Mouse (Mus musculus) MEL-GATA-1-ER (cell line): Measurements from ENCODE around the gene Nxpe5.

Source experiments
- DNase-seq: peaks from one replicate; pipeline ENCODE4 v3.0.0-alpha.2; 2012; ENCODE audit warnings: low read depth; ENCODE audit errors: extremely low read depth

Nxpe5 gene

DNA sequence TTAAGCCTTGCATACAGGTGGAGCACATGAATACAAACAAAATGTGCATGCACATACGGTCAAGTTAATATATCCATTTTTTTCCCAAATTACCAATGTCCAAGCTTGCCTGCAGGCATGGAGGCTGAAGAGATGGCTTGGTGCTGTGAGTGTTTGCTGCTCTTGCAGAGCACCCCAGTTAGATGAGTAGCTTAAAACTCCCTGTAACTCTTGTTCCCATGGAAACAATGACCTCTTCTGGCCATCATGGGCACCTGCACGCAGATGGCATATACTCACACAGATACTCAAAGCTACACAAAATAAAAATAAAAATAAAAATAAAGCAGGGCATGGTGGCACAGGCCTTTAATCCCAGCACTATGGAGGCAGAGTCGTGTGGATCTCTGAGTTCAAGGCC, 27.4 kb downstream of the Nxpe5 start:
- DNase-seq: no peak

- DNase-seq: peak; percentile 96
Observed at GRCm38 (mm10) chr5:138255353-138256093, 29.8 kb downstream of the Nxpe5 start, which contains the start of gene Lamtor4. Gene Lamtor4, plus strand, starts transcription at chr5:138255482.

DNA sequence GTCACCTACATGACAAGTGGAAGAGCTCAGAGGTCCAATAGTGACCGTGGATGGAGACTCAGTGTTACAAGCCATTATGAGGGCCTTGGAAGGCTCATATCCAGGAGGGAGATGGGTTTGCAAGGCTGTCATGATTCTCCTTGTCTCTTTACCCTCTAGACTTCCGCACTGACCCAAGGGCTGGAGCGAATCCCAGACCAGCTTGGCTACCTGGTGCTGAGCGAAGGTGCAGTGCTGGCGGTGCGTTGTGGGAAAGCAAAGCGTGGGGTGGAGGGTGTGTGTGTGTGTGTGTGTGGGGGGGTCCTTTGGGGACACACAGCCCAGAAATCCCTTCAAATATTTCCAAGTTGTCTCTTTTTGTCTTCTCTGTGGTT, 30.4 kb downstream of the Nxpe5 start:
- no peak for DNase-seq

DNA sequence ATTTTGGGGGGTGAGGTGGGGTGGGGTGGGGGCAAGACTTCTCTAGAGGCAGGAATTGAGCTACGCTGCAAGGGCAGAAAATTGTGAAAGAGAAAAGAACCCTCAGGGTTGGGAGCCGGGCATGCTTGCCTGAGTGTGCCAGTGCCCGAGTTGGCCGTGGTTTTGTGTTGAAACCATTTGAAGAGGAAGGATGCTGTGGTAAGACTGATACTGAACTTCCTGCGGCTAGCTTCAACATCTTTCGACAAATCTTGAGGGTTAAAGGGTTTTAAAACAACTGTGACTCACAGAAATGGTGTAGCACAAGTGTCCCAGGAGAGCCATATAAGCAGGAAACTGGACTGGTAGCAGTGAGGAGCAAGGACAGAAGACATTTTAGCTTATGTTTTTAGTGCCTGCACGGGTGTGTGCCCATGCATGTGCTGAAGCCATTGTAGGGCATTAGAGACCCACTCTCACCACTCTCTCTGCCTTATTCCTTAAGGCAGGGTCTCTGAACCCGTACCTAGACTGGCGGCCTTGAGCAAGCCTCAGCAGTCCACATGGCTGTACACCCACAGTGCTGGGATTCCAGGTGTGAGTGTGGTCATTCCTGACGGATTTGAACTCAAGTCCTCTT, 31.4 kb downstream of the Nxpe5 start:
- DNase-seq: no peak

DNA sequence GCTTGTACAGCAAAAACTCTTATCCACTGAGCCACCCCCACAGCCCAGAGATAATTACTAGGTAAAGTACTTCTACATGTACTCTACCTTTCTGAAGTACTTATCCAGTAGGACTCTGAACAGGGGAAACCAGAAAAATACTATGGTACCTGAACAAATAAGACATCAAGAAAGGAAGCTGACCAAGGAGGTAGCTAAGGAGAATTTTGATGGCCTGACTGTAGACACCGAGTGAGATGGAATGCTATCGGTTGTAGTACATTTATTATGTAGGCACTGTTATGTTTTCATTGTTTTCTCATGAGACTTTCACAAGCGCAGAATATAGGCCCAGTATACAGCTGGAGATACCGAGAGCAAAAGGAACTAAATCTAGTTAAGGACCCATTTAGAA, 31.9 kb downstream of the Nxpe5 start:
- no peak for DNase-seq

- no peak for DNase-seq
Observed at GRCm38 (mm10) chr5:138258078-138258477, 32.4 kb downstream of the Nxpe5 start.

- DNase-seq: no peak
Observed at GRCm38 (mm10) chr5:138258542-138258941, 32.8 kb downstream of the Nxpe5 start.

- no peak for DNase-seq
Observed at GRCm38 (mm10) chr5:138258993-138259392, 33.3 kb downstream of the Nxpe5 start.

DNA sequence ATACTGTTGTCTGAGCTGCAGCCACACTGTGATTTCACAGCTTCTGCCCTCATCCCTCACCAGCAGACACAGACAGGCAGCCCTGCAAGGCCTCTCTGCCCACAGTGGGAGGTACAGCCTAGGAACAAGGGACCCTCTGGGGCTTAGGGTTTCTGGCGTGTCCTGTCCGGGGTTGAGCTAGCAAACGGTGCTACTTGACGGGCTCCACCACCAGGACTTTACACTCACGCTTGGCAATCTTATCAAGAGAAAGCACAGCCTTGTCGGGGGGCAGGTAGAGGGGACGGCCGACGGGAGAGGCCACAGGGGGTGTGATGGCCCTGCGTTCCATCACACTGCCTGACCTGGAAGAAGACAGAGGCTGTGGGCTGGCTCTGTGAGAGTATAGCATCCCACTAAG, 34.4 kb downstream of the Nxpe5 start:
- DNase-seq: no peak

DNA sequence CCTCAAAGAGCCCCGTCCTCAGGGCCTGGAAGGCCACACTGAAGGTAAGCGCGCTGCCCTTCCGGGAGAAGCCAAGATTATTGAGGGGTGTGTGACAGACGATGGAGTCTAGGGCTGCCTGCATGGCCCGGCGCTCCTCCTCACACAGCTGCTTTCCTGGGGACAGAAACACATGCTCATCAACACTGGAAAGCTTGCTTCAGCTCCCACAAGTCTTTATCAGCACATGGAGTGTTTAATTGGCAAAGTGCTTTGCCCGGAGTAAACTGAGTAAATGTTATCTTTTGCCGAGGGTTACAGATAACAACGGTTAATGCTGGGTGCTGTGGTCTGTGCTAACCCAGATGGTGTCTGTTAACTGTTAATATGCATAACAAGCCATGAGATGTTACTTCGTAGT, 35.1 kb downstream of the Nxpe5 start:
- DNase-seq: peak; percentile 65

DNA sequence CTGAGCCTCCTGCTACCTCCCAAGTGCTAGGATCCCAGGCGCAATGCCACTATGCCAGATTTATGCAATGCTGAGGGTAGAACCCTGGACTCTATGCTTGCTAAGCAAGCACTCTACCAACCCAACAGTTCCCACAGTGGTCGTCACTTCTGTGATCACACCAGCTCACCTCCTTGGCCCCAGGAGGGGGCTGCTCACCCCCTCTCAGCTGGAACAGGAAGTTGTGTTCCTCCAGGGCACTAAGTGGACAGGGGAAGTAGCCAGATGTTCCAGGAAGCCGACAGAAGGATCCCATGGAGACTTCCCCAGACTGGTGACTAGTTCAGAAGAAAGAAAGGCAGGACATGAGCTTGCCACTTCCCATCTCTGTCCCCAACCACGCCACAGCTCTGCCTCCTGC, 36.3 kb downstream of the Nxpe5 start:
- no peak for DNase-seq

DNA sequence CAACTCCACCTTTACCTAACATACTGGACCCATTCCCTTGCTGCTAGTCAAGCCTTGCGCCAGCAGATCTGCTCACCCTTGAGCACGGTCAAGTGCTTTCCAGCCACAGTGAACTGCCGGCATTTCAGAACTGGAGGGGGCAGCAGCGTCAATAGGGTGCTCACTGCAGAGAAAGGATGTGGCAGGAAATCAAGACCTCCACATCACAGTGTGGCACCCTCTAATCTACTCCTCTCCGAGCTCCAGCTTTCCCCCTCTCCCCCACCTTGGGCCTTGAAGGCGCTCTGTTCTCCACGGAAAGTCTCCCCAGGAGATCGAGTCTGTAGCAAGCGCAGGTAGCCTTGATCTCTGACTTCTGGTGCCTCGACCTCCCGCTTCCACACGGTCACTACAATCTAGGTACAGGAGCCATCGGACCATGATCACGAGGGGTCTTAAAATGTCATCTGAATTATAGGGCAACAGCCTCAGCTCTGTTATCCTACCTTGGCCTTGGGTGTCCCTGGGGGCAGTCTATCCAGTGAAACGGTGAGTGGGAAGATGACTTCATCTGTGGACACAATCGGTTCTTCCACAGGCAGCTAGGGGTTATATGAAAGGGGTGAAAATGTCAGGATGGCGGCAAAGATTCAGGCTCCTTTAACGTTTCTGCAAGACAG, 37.0 kb downstream of the Nxpe5 start:
- DNase-seq: no peak

DNA sequence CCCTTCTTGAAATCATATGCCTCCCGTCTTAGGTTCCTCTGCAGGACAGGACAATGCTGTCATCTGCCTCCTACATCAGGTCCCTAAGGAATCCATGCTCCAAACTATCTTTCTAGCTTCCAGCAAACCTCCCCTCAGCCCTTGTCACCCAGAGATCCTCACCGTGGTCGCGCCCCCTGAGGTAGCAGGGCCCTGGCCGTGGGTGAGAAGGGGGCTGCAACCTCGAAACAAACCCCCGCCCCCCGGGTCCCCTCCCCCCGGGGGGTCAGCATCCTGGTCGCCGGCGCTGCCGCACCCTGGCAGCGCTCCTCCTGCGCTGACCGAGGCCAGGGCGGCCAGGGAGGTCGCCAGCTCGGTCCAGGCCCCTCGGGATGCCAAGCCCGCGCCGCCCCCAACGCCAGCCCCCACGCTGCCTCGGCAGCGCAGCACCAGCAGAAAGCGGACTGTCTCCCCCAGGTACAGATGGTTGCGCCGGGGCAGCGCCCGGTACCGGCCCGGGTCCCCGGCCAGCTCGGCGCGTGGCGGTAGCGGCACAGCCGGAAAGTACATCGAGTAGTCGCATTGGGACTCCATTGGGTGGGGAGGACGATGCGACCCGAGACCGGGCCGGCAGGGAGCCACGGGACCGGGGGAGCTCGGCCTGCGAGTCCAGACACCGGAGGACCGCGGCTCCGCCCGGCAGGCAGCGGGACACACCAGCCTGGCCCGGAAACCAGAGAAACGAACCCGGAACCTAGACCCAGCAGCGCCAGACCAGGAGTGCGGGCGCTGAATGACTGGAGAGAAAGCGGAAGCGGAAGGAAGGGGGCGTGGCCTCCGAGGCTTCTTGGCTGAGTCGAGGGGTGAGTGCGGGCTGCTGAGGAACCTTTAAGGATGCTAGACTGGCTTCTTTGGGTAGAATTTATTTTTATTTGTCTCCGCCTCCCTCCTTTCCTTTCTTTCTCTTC, 37.8 kb downstream of the Nxpe5 start, which contains the start of gene BC037034:
Gene BC037034, minus strand, starts transcription at position 774 of the 947 bp plus-strand sequence.
- DNase-seq: peak; percentile 85

DNA sequence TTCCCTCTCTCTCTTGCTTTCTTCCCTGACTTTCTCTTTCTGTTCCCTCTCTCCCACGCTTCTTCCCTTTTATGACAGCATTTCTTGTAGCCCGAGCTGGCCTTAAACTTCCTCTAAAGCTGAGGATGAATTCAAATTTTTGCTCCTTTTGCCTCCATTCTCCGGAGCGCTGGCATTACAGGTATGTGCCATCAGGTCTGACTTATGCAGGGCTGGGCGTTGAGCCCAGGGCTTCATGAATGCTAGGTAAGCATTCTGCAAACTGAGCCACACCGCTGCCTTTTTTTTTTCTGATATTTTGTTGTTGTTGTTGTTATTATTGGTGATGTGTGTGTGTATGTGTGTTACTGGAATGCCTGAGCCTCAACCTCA, 38.5 kb downstream of the Nxpe5 start:
- DNase-seq: no peak

- no peak for DNase-seq
Observed at GRCm38 (mm10) chr5:138265712-138266111, 40.0 kb downstream of the Nxpe5 start.

GRCm38 (mm10) chr5:138267114-138267513, 41.4 kb downstream of the Nxpe5 start:
- DNase-seq: no peak

GRCm38 (mm10) chr5:138268980-138269379, 43.3 kb downstream of the Nxpe5 start:
- no peak for DNase-seq

GRCm38 (mm10) chr5:138271232-138271631, 45.5 kb downstream of the Nxpe5 start:
- DNase-seq: no peak

- no peak for DNase-seq
Observed at GRCm38 (mm10) chr5:138272409-138272923, 46.8 kb downstream of the Nxpe5 start, which contains the start of gene Gal3st4. Gene Gal3st4, minus strand, starts transcription at chr5:138272840.

- DNase-seq: no peak
Observed at GRCm38 (mm10) chr5:138274186-138274585, 48.5 kb downstream of the Nxpe5 start.
